Comparison of ENCODE assay signal across 25 mouse cellular contexts in genomic region chr10:83131884-83132283, GRCm38 (mm10).
A peak's percentile ranks its signal among the peaks of the same experiment; 100 is the strongest.
DNase-seq lines count a peak whose midpoint lies in the region; ATAC-seq and TF ChIP-seq lines count a peak whose summit lies in the region.
"Had no signal": no experiment of that assay in that cellular context is flagged by ENCODE, and none has a peak within 500 bp of the region (broad histone marks: within the 10 kb centered on the region; RNA-seq: fewer than 3 reads in every experiment).

No protein-coding gene starts in this region.

- no peak for TF ChIP-seq POLR2A in CH12.LX (IDR thresholded peaks at IDR 0.05; ENCODE audit: low read depth, low read length)

- no peak overlapping the region for H3K9ac ChIP-seq in liver, embryonic 11.5 days (ENCODE audit: low read depth, low read length)
- H3K9ac ChIP-seq in CH12.LX (ENCODE audit: insufficient read depth, low read depth), result no peak overlapping the region
- H3K9ac ChIP-seq: neural tube, embryonic 12.5 days; stomach, embryonic 15.5 days had no signal

- H3K27ac ChIP-seq in liver, embryonic 11.5 days (ENCODE audit: low read depth, low read length), result no peak overlapping the region
- H3K27ac ChIP-seq in CH12.LX (ENCODE audit: insufficient read depth, low read depth), result no peak overlapping the region
- H3K27ac ChIP-seq: kidney, postnatal 0 days; neural tube, embryonic 12.5 days; stomach, embryonic 15.5 days had no signal

- ATAC-seq in liver, embryonic 11.5 days (replicated peaks; ENCODE audit: low FRiP score), result peak; percentile 57; the same call in 1 of the 2 replicates
- ATAC-seq in erythroblast, adult 5-6 weeks (replicated peaks; ENCODE audit: low FRiP score, poor library complexity, severe bottlenecking), result 0 out of 2 replicates have a peak, but pooled peaks have one; percentile 43
- peak; percentile 58 for ATAC-seq in megakaryocyte progenitor cell, adult 5-6 weeks (replicated peaks; ENCODE audit: poor library complexity)
- ATAC-seq: forebrain, embryonic 16.5 days; intestine, embryonic 16.5 days; midbrain, embryonic 16.5 days had no signal

- TF ChIP-seq CTCF in CH12.LX (conservative IDR thresholded peaks at IDR 0.05 in 1 of 2, IDR thresholded peaks at IDR 0.05 in 1 of 2; ENCODE audit: low read depth in 2 of 2, low read length in 2 of 2), result no peak

- 89% methylated on average over 1 of the region's 1 CpGs for whole genome bisulfite sequencing in liver, embryonic 11.5 days

- H3K4me3 ChIP-seq in liver, embryonic 11.5 days (ENCODE audit: low read depth, low read length), result no peak overlapping the region
- no peak overlapping the region for H3K4me3 ChIP-seq in CH12.LX (replicated peaks in 1 of 3; ENCODE audit: low read depth in 2 of 3, low read length in 2 of 3, poor library complexity in 1 of 3)
- H3K4me3 ChIP-seq: limb, embryonic 13.5 days; neural tube, embryonic 12.5 days; stomach, embryonic 15.5 days had no signal

- H3K36me3 ChIP-seq in liver, embryonic 11.5 days (ENCODE audit: control insufficient read depth, insufficient read depth, low read length), result no peaks in the 10 kb centered on the region
- H3K36me3 ChIP-seq in CH12.LX (replicated peaks in 1 of 2; ENCODE audit: control insufficient read depth in 1 of 2, insufficient read depth in 1 of 2, low read length in 1 of 2), result no peaks in the 10 kb centered on the region
- H3K36me3 ChIP-seq: limb, embryonic 13.5 days; neural tube, embryonic 12.5 days; stomach, embryonic 15.5 days had no signal

- H3K4me1 ChIP-seq in liver, embryonic 11.5 days (replicated peaks; ENCODE audit: control insufficient read depth, insufficient read depth, low read length), result no peaks in the 10 kb centered on the region; the same call in 1 of the 2 replicates
- H3K4me1 ChIP-seq in CH12.LX (ENCODE audit: control insufficient read depth in 1 of 2, insufficient read depth in 2 of 2), result no peaks in the 10 kb centered on the region
- H3K4me1 ChIP-seq: stomach, embryonic 15.5 days had no signal

- in situ Hi-C loops in CH12.LX (cut with MboI; ENCODE audit: low pct_ligation_motif_present, low pct_unique_long_range_greater_than_20kb, low sequenced_read_pairs), result no loop called here

- H3K79me2 ChIP-seq in CH12.LX (replicated peaks; ENCODE audit: control insufficient read depth, extremely low read depth, insufficient read depth, poor library complexity, severe bottlenecking), result no peaks in the 10 kb centered on the region

- dilution Hi-C loops in CH12.LX (cut with MboI; ENCODE audit: extremely low pct_ligation_motif_present, extremely low pct_unique_long_range_greater_than_20kb, low sequenced_read_pairs), result no loop called here

- no peak overlapping the region for H3K4me2 ChIP-seq in liver, embryonic 11.5 days
- H3K4me2 ChIP-seq in CH12.LX (ENCODE audit: insufficient read depth, low read depth, poor library complexity, severe bottlenecking), result no peak overlapping the region
- H3K4me2 ChIP-seq: limb, embryonic 13.5 days; midbrain, embryonic 11.5 days; neural tube, embryonic 12.5 days; stomach, embryonic 15.5 days had no signal

- no peak for DNase-seq in liver, embryonic 11.5 days (ENCODE audit: low spot score)
- no peak for DNase-seq in liver
- peak; percentile 34 for DNase-seq in CH12.LX (ENCODE audit: extremely low read depth)
- no peak for DNase-seq in left cerebral cortex, adult 8-10 months (ENCODE audit: low spot score in 2 of 2)
- no peak for DNase-seq in heart, postnatal 36 days
- no peak for DNase-seq in cerebellum, adult 9-11 months
- DNase-seq: adrenal gland, postnatal 14 days; cerebellum, adult 11-12 months; cerebellum, postnatal 25 days; gastrocnemius, postnatal 10 days; heart, postnatal 14 days; kidney, adult 8-10 months; kidney, postnatal 4 days; lung, adult 2 months; lung, postnatal 10 days had no signal

- H3K27me3 ChIP-seq in liver, embryonic 11.5 days (replicated peaks; ENCODE audit: control insufficient read depth, insufficient read depth, low read length), result no peaks in the 10 kb centered on the region
- H3K27me3 ChIP-seq in CH12.LX (replicated peaks), result no peaks in the 10 kb centered on the region
- H3K27me3 ChIP-seq: neural tube, embryonic 12.5 days; stomach, embryonic 15.5 days had no signal

- no peak for TF ChIP-seq EP300 in CH12.LX (IDR thresholded peaks at IDR 0.05; ENCODE audit: low read length)

- H3K9me3 ChIP-seq in liver, embryonic 11.5 days (ENCODE audit: control insufficient read depth, low read length), result no peaks in the 10 kb centered on the region
- no peaks in the 10 kb centered on the region for H3K9me3 ChIP-seq in CH12.LX (replicated peaks; ENCODE audit: low read length)
- H3K9me3 ChIP-seq: limb, embryonic 13.5 days; neural tube, embryonic 12.5 days; stomach, embryonic 15.5 days had no signal

- TF ChIP-seq RAD21 in CH12.LX (IDR thresholded peaks at IDR 0.05; ENCODE audit: low read depth, low read length), result no peak

- intact Hi-C loops in heart, postnatal 36 days (cut with DNase I), result no loop called here

TF ChIP-seq in CH12.LX, 34 proteins besides CTCF, POLR2A, EP300 and RAD21:
- no peak for TF ChIP-seq MAZ (IDR thresholded peaks at IDR 0.05; ENCODE audit: low read depth, low read length)
- TF ChIP-seq JUN (IDR thresholded peaks at IDR 0.05; ENCODE audit: insufficient read depth, low read depth, low read length), result peak; percentile 7; the same call in 1 of the 2 replicates
